Mouse (Mus musculus) limb, embryonic 12.5 days (tissue): ENCODE data around the gene L1td1. TPM values are rescaled to one million over a fixed set of nuclear protein-coding genes. Genes with fewer than 3 reads are reported as not detected.

Experiments
- ATAC-seq: fragments of 200-750 bp; cut with Nextera tagmentation; 2 replicates; pipeline ENCODE4 v1.8.0; 2017; ENCODE audit warnings: low read depth, moderate TSS enrichment; ENCODE audit not compliant: insufficient number of reproducible peaks, insufficient read depth, low FRiP score, low TSS enrichment
- H3K27ac ChIP-seq: fragments of 300-500 bp; sonication (generic); 2 replicates; pipeline ENCODE4 v1.5.1; 2016; ENCODE audit warnings: mild to moderate bottlenecking, moderate library complexity
- H3K27me3 ChIP-seq: fragments of 300-500 bp; sonication (generic); 2 replicates; pipeline ENCODE4 v1.6.1; 2016; ENCODE audit warnings: mild to moderate bottlenecking, moderate library complexity
- H3K36me3 ChIP-seq: fragments of 300-500 bp; sonication (generic); 2 replicates; pipeline ENCODE4 v1.6.1; 2016; ENCODE audit warnings: mild to moderate bottlenecking, moderate library complexity
- H3K4me1 ChIP-seq: fragments of 300-500 bp; sonication (generic); replicated peaks from 2 replicates; pipeline ENCODE4 v1.6.1; 2016
- H3K4me2 ChIP-seq: fragments of 300-500 bp; sonication (generic); 2 replicates; pipeline ENCODE4 v1.6.1; 2016; ENCODE audit warnings: mild to moderate bottlenecking, moderate library complexity
- H3K4me3 ChIP-seq: fragments of 300-500 bp; sonication (generic); replicated peaks from 2 replicates; pipeline ENCODE4 v1.5.1; 2016; ENCODE audit warnings: mild to moderate bottlenecking
- H3K9ac ChIP-seq: fragments of 300-500 bp; sonication (generic); replicated peaks from 2 replicates; pipeline ENCODE4 v1.6.1; 2016; ENCODE audit warnings: mild to moderate bottlenecking, moderate library complexity
- H3K9me3 ChIP-seq: fragments of 300-500 bp; sonication (generic); 2 replicates; pipeline ENCODE4 v1.6.1; 2016; ENCODE audit warnings: mild to moderate bottlenecking, moderate library complexity
- WGBS: fragments of 180-500 bp; shearing (Covaris S2); methylation state at CpG from one replicate; pipeline ENCODE4 v1.1.7; 2016; 5-methylcytosine and 5-hydroxymethylcytosine counted together
- polyA plus RNA-seq: library from polyadenylated mRNA; unstranded; fragments of >200 nt; fragmentation: Nextera tagmentation; extraction: Ambion mirVana; gene quantifications from 2 replicates; pipeline ENCODE4 v1.2.1, GENCODE M21; 2016

L1td1 gene
- polyA plus RNA-seq, 1 experiment from 2014 or later = 1.1 TPM

GRCm38 (mm10) chr4:98739753-98740152, 13.2 kb downstream of the L1td1 start:
- peaks cover 5% of the 10 kb centered on the region for H3K4me1 ChIP-seq
- H3K4me3 ChIP-seq = no peak overlapping the region
- H3K27ac ChIP-seq = no peak overlapping the region
- H3K36me3 ChIP-seq = no peaks in the 10 kb centered on the region
- no peak overlapping the region for H3K4me2 ChIP-seq
- no peaks in the 10 kb centered on the region for H3K9me3 ChIP-seq
- H3K9ac ChIP-seq = no peak overlapping the region
- ATAC-seq = no peak
- 42% methylated on average over 2 of the region's 2 CpGs for WGBS
- H3K27me3 ChIP-seq = no peaks in the 10 kb centered on the region

- Histone ChIP-seq H3K4me1 (peaks cover 5% of the 10 kb centered on the region), H3K4me2 (no peak overlapping the region), H3K9ac (no peak overlapping the region), H3K4me3 (no peak overlapping the region), H3K9me3 (no peaks in the 10 kb centered on the region), H3K27me3 (no peaks in the 10 kb centered on the region), H3K36me3 (no peaks in the 10 kb centered on the region), H3K27ac (no peak overlapping the region)
- WGBS = 74% methylated on average over 3 of the region's 3 CpGs
- no peak for ATAC-seq
Measured at GRCm38 (mm10) chr4:98743209-98743905, 16.8 kb downstream of the L1td1 start.

- ATAC-seq = no peak
- H3K9ac ChIP-seq = no peak overlapping the region
- no peaks in the 10 kb centered on the region for H3K27me3 ChIP-seq
- H3K9me3 ChIP-seq = no peaks in the 10 kb centered on the region
- peaks cover 5% of the 10 kb centered on the region for H3K4me1 ChIP-seq
- WGBS = 21% methylated on average over 7 of the region's 7 CpGs
- H3K4me2 ChIP-seq = no peak overlapping the region
- H3K27ac ChIP-seq = no peak overlapping the region
- H3K36me3 ChIP-seq = no peaks in the 10 kb centered on the region
- no peak overlapping the region for H3K4me3 ChIP-seq
Measured at GRCm38 (mm10) chr4:98743906-98744210, 17.3 kb downstream of the L1td1 start.

- Histone ChIP-seq H3K4me3 (no peak overlapping the region), H3K9ac (no peak overlapping the region), H3K27ac (no peak overlapping the region), H3K9me3 (no peaks in the 10 kb centered on the region), H3K36me3 (peaks cover 36% of the 10 kb centered on the region), H3K4me1 (peaks cover 4% of the 10 kb centered on the region; the same call in 1 of the 2 replicates), H3K27me3 (no peaks in the 10 kb centered on the region), H3K4me2 (no peak overlapping the region)
- 78% methylated on average over 4 of the region's 4 CpGs for whole genome bisulfite sequencing
- no peak for ATAC-seq
Measured at GRCm38 (mm10) chr4:98754456-98754855, 27.9 kb downstream of the L1td1 start.

GRCm38 (mm10) chr4:98756141-98756540, 29.6 kb downstream of the L1td1 start:
- H3K36me3 ChIP-seq = peaks cover 51% of the 10 kb centered on the region
- H3K9ac ChIP-seq = no peak overlapping the region
- no peak overlapping the region for H3K4me3 ChIP-seq
- no peak for ATAC-seq
- 78% methylated on average over 11 of the region's 11 CpGs for WGBS
- H3K27ac ChIP-seq = no peak overlapping the region
- no peak overlapping the region for H3K4me2 ChIP-seq
- no peaks in the 10 kb centered on the region for H3K27me3 ChIP-seq
- H3K4me1 ChIP-seq = peaks cover 4% of the 10 kb centered on the region; the same call in 1 of the 2 replicates
- H3K9me3 ChIP-seq = no peaks in the 10 kb centered on the region

GRCm38 (mm10) chr4:98758012-98758821, 31.7 kb downstream of the L1td1 start:
- Histone ChIP-seq H3K4me3 (no peak overlapping the region), H3K36me3 (peaks cover 65% of the 10 kb centered on the region), H3K27me3 (no peaks in the 10 kb centered on the region), H3K9ac (no peak overlapping the region), H3K27ac (no peak overlapping the region), H3K4me2 (no peak overlapping the region), H3K4me1 (peaks cover 4% of the 10 kb centered on the region; the same call in 1 of the 2 replicates), H3K9me3 (no peaks in the 10 kb centered on the region)
- 62% methylated on average over 4 of the region's 4 CpGs for WGBS
- no peak for ATAC-seq

- Histone ChIP-seq H3K36me3 (peaks cover 70% of the 10 kb centered on the region), H3K4me3 (no peak overlapping the region), H3K4me1 (peaks cover 4% of the 10 kb centered on the region; the same call in 1 of the 2 replicates), H3K27ac (no peak overlapping the region), H3K9ac (no peak overlapping the region), H3K4me2 (no peak overlapping the region), H3K9me3 (no peaks in the 10 kb centered on the region), H3K27me3 (no peaks in the 10 kb centered on the region)
- 87% methylated on average over 3 of the region's 3 CpGs for WGBS
- no peak for ATAC-seq
Measured at GRCm38 (mm10) chr4:98758872-98759518, 32.5 kb downstream of the L1td1 start.

- Histone ChIP-seq H3K36me3 (peaks cover 58% of the 10 kb centered on the region), H3K27me3 (no peaks in the 10 kb centered on the region), H3K9me3 (peaks cover 4% of the 10 kb centered on the region; the same call in 1 of the 2 replicates), H3K4me3 (no peak overlapping the region), H3K9ac (no peak overlapping the region), H3K4me1 (peaks cover 13% of the 10 kb centered on the region), H3K4me2 (no peak overlapping the region), H3K27ac (peak overlapping the region; percentile 41; the same call in 1 of the 2 replicates)
- ATAC-seq = 0 out of 2 replicates have a peak, but pooled peaks have one; percentile 56
- WGBS = 61% methylated on average over 14 of the region's 14 CpGs
Measured at GRCm38 (mm10) chr4:98767134-98768133, 40.9 kb downstream of the L1td1 start.

- Histone ChIP-seq H3K27ac (no peak overlapping the region), H3K9ac (no peak overlapping the region), H3K36me3 (peaks cover 47% of the 10 kb centered on the region), H3K4me2 (no peak overlapping the region), H3K27me3 (no peaks in the 10 kb centered on the region), H3K9me3 (no peaks in the 10 kb centered on the region), H3K4me1 (peaks cover 29% of the 10 kb centered on the region), H3K4me3 (no peak overlapping the region)
- no peak for ATAC-seq
- WGBS = 88% methylated on average over 5 of the region's 5 CpGs
Measured at GRCm38 (mm10) chr4:98773785-98774184, 47.3 kb downstream of the L1td1 start.

GRCm38 (mm10) chr4:98776721-98777427, 50.3 kb downstream of the L1td1 start:
- H3K36me3 ChIP-seq = peaks cover 39% of the 10 kb centered on the region; the same call in 1 of the 2 replicates
- no peak overlapping the region for H3K4me2 ChIP-seq
- H3K9me3 ChIP-seq = no peaks in the 10 kb centered on the region
- no peak overlapping the region for H3K9ac ChIP-seq
- ATAC-seq = peak; percentile 80; the same call in 1 of the 2 replicates
- H3K27ac ChIP-seq = peak overlapping the region; percentile 87
- 27% methylated on average over 10 of the region's 10 CpGs for WGBS
- H3K27me3 ChIP-seq = no peaks in the 10 kb centered on the region
- H3K4me3 ChIP-seq = no peak overlapping the region
- peaks cover 51% of the 10 kb centered on the region for H3K4me1 ChIP-seq
